Mouse (Mus musculus) heart, postnatal 0 days (tissue): ENCODE data around the gene Uqcc2. TPM values are rescaled to one million over a fixed set of nuclear protein-coding genes. Genes with fewer than 3 reads are reported as not detected.

Source experiments
- ATAC-seq: fragments of 200-750 bp; cut with Nextera tagmentation; 2 replicates; pipeline ENCODE4 v1.8.0; 2017; ENCODE audit warnings: low read depth, moderate number of reproducible peaks, moderate library complexity; ENCODE audit not compliant: insufficient read depth
- DNase-seq: peaks from one replicate; pipeline ENCODE4 v3.0.0-alpha.2; 2016; ENCODE audit warnings: low spot score
- H3K27ac ChIP-seq: fragments of 300-500 bp; sonication (generic); 2 replicates; pipeline ENCODE4 v1.5.1; 2014; ENCODE audit warnings: low read depth, mild to moderate bottlenecking
- H3K27me3 ChIP-seq: fragments of 300-500 bp; sonication (generic); 2 replicates; pipeline ENCODE4 v1.6.1; 2014; ENCODE audit warnings: low read length, mixed read lengths; ENCODE audit not compliant: control insufficient read depth, insufficient read depth
- H3K36me3 ChIP-seq: fragments of 300-500 bp; sonication (generic); replicated peaks from 2 replicates; pipeline ENCODE4 v1.6.1; 2014; ENCODE audit warnings: low read length, mixed read lengths; ENCODE audit not compliant: control insufficient read depth, insufficient read depth
- H3K4me1 ChIP-seq: fragments of 300-500 bp; sonication (generic); 2 replicates; pipeline ENCODE4 v1.6.1; 2014; ENCODE audit warnings: antibody characterized with exemption; ENCODE audit not compliant: control insufficient read depth, insufficient read depth
- H3K4me2 ChIP-seq: fragments of 300-500 bp; sonication (generic); 2 replicates; pipeline ENCODE4 v1.6.1; 2014; ENCODE audit warnings: low read depth, mild to moderate bottlenecking, low read length, moderate library complexity
- H3K4me3 ChIP-seq: fragments of 300-500 bp; sonication (generic); 2 replicates; pipeline ENCODE4 v1.5.1; 2014; ENCODE audit warnings: low read depth, low read length
- H3K9ac ChIP-seq: fragments of 300-500 bp; sonication (generic); replicated peaks from 2 replicates; pipeline ENCODE4 v1.6.1; 2014; ENCODE audit warnings: low read depth, low read length, mixed read lengths
- H3K9me3 ChIP-seq: fragments of 300-500 bp; sonication (generic); replicated peaks from 2 replicates; pipeline ENCODE4 v1.6.1; 2016; ENCODE audit warnings: low read length; ENCODE audit not compliant: control insufficient read depth
- CTCF ChIP-seq: IDR thresholded peaks from 2 replicates; pipeline ENCODE4 v1.5.1; 2016; ENCODE audit warnings: antibody characterized with exemption, control low read depth, low read depth
- EP300 ChIP-seq: IDR thresholded peaks from 2 replicates; pipeline ENCODE4 v1.6.1; 2016; ENCODE audit warnings: antibody characterized with exemption, low read depth
- WGBS: fragments of 180-500 bp; shearing (Covaris S2); extraction: QIAGEN DNeasy Blood & Tissue Kit; methylation state at CpG from one replicate; pipeline ENCODE4 v1.1.7; 2014; 5-methylcytosine and 5-hydroxymethylcytosine counted together
- polyA plus RNA-seq: library from polyadenylated mRNA; unstranded; fragments of >200 nt; fragmentation: Nextera tagmentation; extraction: Ambion mirVana; gene quantifications from 2 replicates; pipeline ENCODE4 v1.2.1, GENCODE M21; 2015
- total RNA-seq: library from RNA; depleted of rRNA; stranded (reverse); fragments of >200 nt; gene quantifications from 2 replicates; pipeline ENCODE4 v1.2.3, GENCODE M21; 2014; ENCODE audit warnings: low replicate concordance

Uqcc2 gene
- total and polyA plus RNA-seq, 2 experiments from 2014 or later, result 397 to 419 TPM

- Histone ChIP-seq H3K27ac (peak overlapping the region; percentile 99), H3K9me3 (no peaks in the 10 kb centered on the region), H3K4me3 (no peak overlapping the region), H3K4me2 (no peak overlapping the region), H3K4me1 (peaks cover 60% of the 10 kb centered on the region), H3K36me3 (no peaks in the 10 kb centered on the region), H3K9ac (no peak overlapping the region), H3K27me3 (no peaks in the 10 kb centered on the region)
- ATAC-seq (peak; percentile 68), DNase-seq (peak; percentile 77)
- 48% methylated on average over 14 of the region's 14 CpGs for WGBS
- no peak for TF ChIP-seq EP300
- TF ChIP-seq CTCF, result no peak
Observed at GRCm38 (mm10) chr17:27154256-27154655, 20.5 kb upstream of the Uqcc2 start.

DNA sequence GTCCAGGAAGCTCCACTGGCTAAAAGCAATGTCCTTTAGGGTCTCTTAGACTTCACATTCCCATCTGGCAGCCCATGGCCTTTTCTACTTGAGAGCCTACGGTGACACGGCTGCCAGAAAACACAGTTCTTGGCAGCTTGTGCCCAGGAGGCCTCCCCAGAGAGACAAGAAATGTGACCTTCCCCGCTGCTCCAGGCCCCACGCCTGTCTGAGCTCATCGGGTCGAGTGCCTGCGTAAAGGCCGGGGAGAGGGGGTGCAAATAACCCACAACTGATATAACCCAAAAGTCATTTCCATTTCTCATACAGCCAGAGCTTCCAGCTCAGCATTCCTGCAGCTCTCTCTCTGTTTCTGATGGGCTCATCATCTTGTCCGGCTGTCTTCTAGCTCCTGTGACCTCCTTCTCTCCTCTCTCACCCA is 20.1 kb upstream of the Uqcc2 start:
- peak; percentile 68 for ATAC-seq
- H3K9ac ChIP-seq, result no peak overlapping the region; the same call in 1 of the 2 replicates

GRCm38 (mm10) chr17:27152976-27153723 is 19.4 kb upstream of the Uqcc2 start:
- WGBS, result 50% methylated on average over 8 of the region's 8 CpGs

More for the DNA sequence above, 20.1 kb upstream of the Uqcc2 start:
- Histone ChIP-seq H3K4me2 (no peak overlapping the region), H3K9me3 (no peaks in the 10 kb centered on the region), H3K36me3 (no peaks in the 10 kb centered on the region), H3K27me3 (no peaks in the 10 kb centered on the region), H3K4me1 (peaks cover 60% of the 10 kb centered on the region), H3K27ac (peak overlapping the region; percentile 99), H3K4me3 (no peak overlapping the region)
- 26% methylated on average over 9 of the region's 9 CpGs for WGBS
- peak; percentile 65 for DNase-seq
- no peak for TF ChIP-seq CTCF
- TF ChIP-seq EP300, result 0 out of 2 replicates have a peak, but pooled peaks have one; percentile 32

GRCm38 (mm10) chr17:27151411-27151810 is 17.7 kb upstream of the Uqcc2 start:
- peaks cover 41% of the 10 kb centered on the region for H3K4me1 ChIP-seq
- H3K27me3 ChIP-seq, result peaks cover 4% of the 10 kb centered on the region; the same call in 1 of the 2 replicates
- 70% methylated on average over 8 of the region's 8 CpGs for WGBS
- peak; percentile 43 for TF ChIP-seq CTCF
- TF ChIP-seq EP300, result no peak
- DNase-seq, result no peak
- H3K9me3 ChIP-seq, result no peaks in the 10 kb centered on the region
- H3K4me3 ChIP-seq, result no peak overlapping the region
- H3K36me3 ChIP-seq, result no peaks in the 10 kb centered on the region
- no peak overlapping the region for H3K9ac ChIP-seq
- no peak overlapping the region for H3K4me2 ChIP-seq
- ATAC-seq, result no peak
- no peak overlapping the region for H3K27ac ChIP-seq

More at GRCm38 (mm10) chr17:27152976-27153723, 19.4 kb upstream of the Uqcc2 start:
- no peak for DNase-seq
- H3K4me1 ChIP-seq, result peaks cover 58% of the 10 kb centered on the region
- H3K9me3 ChIP-seq, result no peaks in the 10 kb centered on the region
- H3K27ac ChIP-seq, result peak overlapping the region; percentile 99
- no peaks in the 10 kb centered on the region for H3K27me3 ChIP-seq
- H3K4me3 ChIP-seq, result no peak overlapping the region
- no peak overlapping the region for H3K4me2 ChIP-seq
- H3K36me3 ChIP-seq, result no peaks in the 10 kb centered on the region
- peak; percentile 1; the same call in 1 of the 2 replicates for ATAC-seq
- H3K9ac ChIP-seq, result no peak overlapping the region; the same call in 1 of the 2 replicates
- TF ChIP-seq CTCF (no peak), EP300 (no peak)

DNA sequence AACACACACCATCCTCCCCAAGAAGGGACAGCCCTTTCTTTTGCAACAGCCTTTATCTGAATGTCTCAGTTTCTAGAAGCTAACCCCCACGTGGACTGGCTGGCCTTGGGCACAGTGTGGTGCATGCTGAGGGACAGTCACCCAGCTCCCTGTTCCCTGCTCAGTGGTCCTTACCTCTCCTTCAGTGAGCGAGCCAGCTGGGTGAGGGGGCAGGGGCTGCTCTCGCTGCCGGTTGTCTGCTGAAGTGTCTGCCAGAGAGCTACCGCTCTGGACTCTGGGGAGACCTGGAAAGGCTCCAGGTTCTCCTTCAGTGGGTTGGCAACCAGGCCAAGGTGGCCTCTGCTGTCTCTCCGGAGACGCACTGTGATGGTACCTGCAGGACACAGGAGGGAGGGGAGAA is 17.2 kb upstream of the Uqcc2 start:
- DNase-seq (no peak), ATAC-seq (no peak)
- H3K9ac ChIP-seq, result no peak overlapping the region
- no peak overlapping the region for H3K27ac ChIP-seq
- no peaks in the 10 kb centered on the region for H3K36me3 ChIP-seq
- no peaks in the 10 kb centered on the region for H3K9me3 ChIP-seq
- H3K4me1 ChIP-seq, result peaks cover 36% of the 10 kb centered on the region
- H3K27me3 ChIP-seq, result peaks cover 4% of the 10 kb centered on the region; the same call in 1 of the 2 replicates
- H3K4me2 ChIP-seq, result no peak overlapping the region
- no peak overlapping the region for H3K4me3 ChIP-seq
- 22% methylated on average over 7 of the region's 7 CpGs for WGBS
- TF ChIP-seq CTCF (no peak), EP300 (no peak)
